Mouse (Mus musculus): ENCODE results near the gene Polr3h. TPM values are rescaled to one million over a fixed set of nuclear protein-coding genes. Genes with fewer than 3 reads are reported as not detected.
A peak's percentile ranks its signal among the peaks of the same experiment; 100 is the strongest.
"Not testable (repeated sequence)": the region's sequence is repeated elsewhere in the genome, so short reads cannot be mapped to it uniquely, and the experiment has no call there.

Polr3h gene
- 12.4 and 12.5 TPM in 2 replicates for polyA plus RNA-seq (2011; ENCODE audit: insufficient read depth, insufficient read length, low replicate concordance, missing spikeins)

- Histone ChIP-seq H3K4me1 (ENCODE audit: control insufficient read depth, insufficient read depth, low read length) (peaks cover 12% of the 10 kb centered on the region), H3K27ac (ENCODE audit: control insufficient read depth, insufficient read depth, low read depth, low read length, poor library complexity) (peak within 1 kb of the TSS; percentile 65; the same call in 1 of the 2 replicates), H3K4me3 (replicated peaks; ENCODE audit: control insufficient read depth, low read depth, low read length) (peak within 1 kb of the TSS; percentile 79)
- WGBS, result under 1% methylated on average over 54 of the region's 54 CpGs
- peak; percentile 54; the same call in 1 of the 2 replicates for TF ChIP-seq POLR2A (IDR thresholded peaks at IDR 0.05; ENCODE audit: borderline replicate concordance, control insufficient read depth, low read depth, low read length)
- no peak for TF ChIP-seq CTCF (IDR thresholded peaks at IDR 0.05; ENCODE audit: control insufficient read depth, insufficient read depth, low read length)
Measured at GRCm38 (mm10) chr15:81925760-81926445, at the start of gene Polr3h. Gene Polr3h, minus strand, starts transcription at chr15:81926240.

GRCm38 (mm10) chr15:81975156-81975555 is 49.1 kb upstream of the Polr3h start:
- H3K27ac ChIP-seq (ENCODE audit: control insufficient read depth, insufficient read depth, low read depth, low read length, poor library complexity); H3K4me3 ChIP-seq (replicated peaks; ENCODE audit: control insufficient read depth, low read depth, low read length); H3K4me1 ChIP-seq (ENCODE audit: control insufficient read depth, insufficient read depth, low read length): not testable (repeated sequence)
- WGBS, result 88% methylated on average over 8 of the region's 8 CpGs

- 89% methylated on average over 4 of the region's 4 CpGs for WGBS
- not testable (repeated sequence) for H3K4me1 ChIP-seq (ENCODE audit: control insufficient read depth, insufficient read depth, low read length); H3K27ac ChIP-seq (ENCODE audit: control insufficient read depth, insufficient read depth, low read depth, low read length, poor library complexity); H3K4me3 ChIP-seq (replicated peaks; ENCODE audit: control insufficient read depth, low read depth, low read length)
Measured at GRCm38 (mm10) chr15:81970498-81970897, 44.5 kb upstream of the Polr3h start.

- H3K4me3 ChIP-seq (replicated peaks; ENCODE audit: control insufficient read depth, low read depth, low read length); H3K4me1 ChIP-seq (ENCODE audit: control insufficient read depth, insufficient read depth, low read length); H3K27ac ChIP-seq (ENCODE audit: control insufficient read depth, insufficient read depth, low read depth, low read length, poor library complexity): not testable (repeated sequence)
- WGBS, result 83% methylated on average over 6 of the region's 6 CpGs
Measured at GRCm38 (mm10) chr15:81969635-81970034, 43.6 kb upstream of the Polr3h start.

- no peaks in the 10 kb centered on the region for H3K4me1 ChIP-seq (ENCODE audit: control insufficient read depth, insufficient read depth, low read length)
- TF ChIP-seq CTCF (IDR thresholded peaks at IDR 0.05; ENCODE audit: control insufficient read depth, insufficient read depth, low read length), result no peak
- no peak for TF ChIP-seq POLR2A (IDR thresholded peaks at IDR 0.05; ENCODE audit: borderline replicate concordance, control insufficient read depth, low read depth, low read length)
- H3K27ac ChIP-seq (ENCODE audit: control insufficient read depth, insufficient read depth, low read depth, low read length, poor library complexity), result no peak overlapping the region
- 61% methylated on average over 7 of the region's 7 CpGs for WGBS
- H3K4me3 ChIP-seq (replicated peaks; ENCODE audit: control insufficient read depth, low read depth, low read length), result no peak overlapping the region
Measured at GRCm38 (mm10) chr15:81969173-81969572, 43.1 kb upstream of the Polr3h start.

GRCm38 (mm10) chr15:81968447-81968846 is 42.4 kb upstream of the Polr3h start:
- WGBS, result 39% methylated on average over 2 of the region's 2 CpGs
- H3K4me1 ChIP-seq (ENCODE audit: control insufficient read depth, insufficient read depth, low read length), result no peaks in the 10 kb centered on the region
- TF ChIP-seq POLR2A (IDR thresholded peaks at IDR 0.05; ENCODE audit: borderline replicate concordance, control insufficient read depth, low read depth, low read length) (no peak), CTCF (IDR thresholded peaks at IDR 0.05; ENCODE audit: control insufficient read depth, insufficient read depth, low read length) (no peak)
- H3K4me3 ChIP-seq (replicated peaks; ENCODE audit: control insufficient read depth, low read depth, low read length), result no peak overlapping the region
- H3K27ac ChIP-seq (ENCODE audit: control insufficient read depth, insufficient read depth, low read depth, low read length, poor library complexity), result no peak overlapping the region

- no peak overlapping the region for H3K27ac ChIP-seq (ENCODE audit: control insufficient read depth, insufficient read depth, low read depth, low read length, poor library complexity)
- no peak overlapping the region for H3K4me3 ChIP-seq (replicated peaks; ENCODE audit: control insufficient read depth, low read depth, low read length)
- 90% methylated on average over 5 of the region's 5 CpGs for WGBS
- TF ChIP-seq CTCF (IDR thresholded peaks at IDR 0.05; ENCODE audit: control insufficient read depth, insufficient read depth, low read length) (no peak), POLR2A (IDR thresholded peaks at IDR 0.05; ENCODE audit: borderline replicate concordance, control insufficient read depth, low read depth, low read length) (no peak)
- H3K4me1 ChIP-seq (ENCODE audit: control insufficient read depth, insufficient read depth, low read length), result no peaks in the 10 kb centered on the region
Measured at GRCm38 (mm10) chr15:81967821-81968220, 41.8 kb upstream of the Polr3h start.

- no peak overlapping the region for H3K4me3 ChIP-seq (replicated peaks; ENCODE audit: control insufficient read depth, low read depth, low read length)
- no peak for TF ChIP-seq POLR2A (IDR thresholded peaks at IDR 0.05; ENCODE audit: borderline replicate concordance, control insufficient read depth, low read depth, low read length)
- TF ChIP-seq CTCF (IDR thresholded peaks at IDR 0.05; ENCODE audit: control insufficient read depth, insufficient read depth, low read length), result no peak
- H3K27ac ChIP-seq (ENCODE audit: control insufficient read depth, insufficient read depth, low read depth, low read length, poor library complexity), result no peak overlapping the region
- H3K4me1 ChIP-seq (ENCODE audit: control insufficient read depth, insufficient read depth, low read length), result no peaks in the 10 kb centered on the region
- 72% methylated on average over 14 of the region's 14 CpGs for WGBS
Measured at GRCm38 (mm10) chr15:81966062-81966829, 40.2 kb upstream of the Polr3h start.
